Mouse (Mus musculus) heart, embryonic 11.5 days (tissue): ENCODE data around the gene Tmf1. TPM values are rescaled to one million over a fixed set of nuclear protein-coding genes. Genes with fewer than 3 reads are reported as not detected.
A peak's percentile ranks its signal among the peaks of the same experiment; 100 is the strongest.

Experiments
- ATAC-seq: fragments of 200-750 bp; cut with Nextera tagmentation; replicated peaks from 2 replicates; pipeline ENCODE4 v1.8.0; 2017; ENCODE audit warnings: moderate library complexity; ENCODE audit not compliant: insufficient number of reproducible peaks, low FRiP score, low TSS enrichment
- H3K27ac ChIP-seq: fragments of 300-500 bp; sonication (generic); 2 replicates; pipeline ENCODE4 v1.5.1; 2014; ENCODE audit warnings: mild to moderate bottlenecking, low read depth, low read length
- H3K27me3 ChIP-seq: fragments of 300-500 bp; sonication (generic); 2 replicates; pipeline ENCODE4 v1.6.1; 2014; ENCODE audit warnings: mild to moderate bottlenecking, low read length, mixed read lengths; ENCODE audit not compliant: control insufficient read depth, insufficient read depth
- H3K36me3 ChIP-seq: fragments of 300-500 bp; sonication (generic); 2 replicates; pipeline ENCODE4 v1.6.1; 2014; ENCODE audit warnings: mild to moderate bottlenecking, low read length, moderate library complexity, mixed read lengths; ENCODE audit not compliant: control insufficient read depth, insufficient read depth
- H3K4me1 ChIP-seq: fragments of 300-500 bp; sonication (generic); 2 replicates; pipeline ENCODE4 v1.6.1; 2014; ENCODE audit warnings: low read length; ENCODE audit not compliant: control insufficient read depth, insufficient read depth
- H3K4me2 ChIP-seq: fragments of 300-500 bp; sonication (generic); 2 replicates; pipeline ENCODE4 v1.6.1; 2014; ENCODE audit warnings: mild to moderate bottlenecking, moderate library complexity
- H3K4me3 ChIP-seq: fragments of 300-500 bp; sonication (generic); 2 replicates; pipeline ENCODE4 v1.5.1; 2014; ENCODE audit warnings: low read depth, low read length
- H3K9ac ChIP-seq: fragments of 300-500 bp; sonication (generic); 2 replicates; pipeline ENCODE4 v1.6.1; 2014; ENCODE audit warnings: mild to moderate bottlenecking, low read depth, low read length, moderate library complexity
- H3K9me3 ChIP-seq: fragments of 300-500 bp; sonication (generic); replicated peaks from 2 replicates; pipeline ENCODE4 v1.6.1; 2016; ENCODE audit warnings: low read length; ENCODE audit not compliant: control insufficient read depth
- WGBS: fragments of 180-500 bp; shearing (Covaris S2); extraction: QIAGEN DNeasy Blood & Tissue Kit; methylation state at CpG from one replicate; pipeline ENCODE4 v1.1.7; 2014; ENCODE audit not compliant: insufficient replicate concordance; 5-methylcytosine and 5-hydroxymethylcytosine counted together
- polyA plus RNA-seq: library from polyadenylated mRNA; unstranded; fragments of >200 nt; fragmentation: Nextera tagmentation; extraction: Ambion mirVana; gene quantifications from 2 replicates; pipeline ENCODE4 v1.2.1, GENCODE M21; 2014

Tmf1 gene
- polyA plus RNA-seq, 1 experiment from 2014 or later, result 27.3 TPM

DNA sequence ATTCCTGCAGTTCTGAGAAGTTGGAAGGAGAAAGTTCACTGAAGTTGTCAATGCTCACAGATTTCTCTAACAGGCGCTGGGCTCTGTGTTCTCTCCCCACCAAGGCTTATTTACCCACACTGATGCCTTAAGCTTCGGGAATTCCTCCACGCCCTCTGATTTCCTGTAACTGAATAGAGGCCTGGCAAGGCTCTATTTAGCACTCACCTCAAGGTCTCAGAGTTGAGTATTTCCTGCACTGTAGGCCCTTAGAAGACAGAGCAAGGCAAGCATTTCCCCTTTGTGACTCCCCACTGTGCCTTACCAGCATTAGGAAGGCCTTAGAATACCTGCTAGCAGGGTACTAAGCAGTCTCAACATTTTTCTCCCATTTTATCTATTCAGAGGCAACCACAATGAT lies 29.5 kb upstream of the Tmf1 start:
- Histone ChIP-seq H3K27me3 (no peaks in the 10 kb centered on the region), H3K9me3 (no peaks in the 10 kb centered on the region), H3K4me3 (no peak overlapping the region), H3K36me3 (no peaks in the 10 kb centered on the region), H3K9ac (no peak overlapping the region), H3K27ac (no peak overlapping the region; the same call in none of the 2 replicates), H3K4me2 (no peak overlapping the region), H3K4me1 (peaks cover 20% of the 10 kb centered on the region)
- 42% methylated on average over 3 of the region's 3 CpGs for WGBS
- no peak for ATAC-seq

DNA sequence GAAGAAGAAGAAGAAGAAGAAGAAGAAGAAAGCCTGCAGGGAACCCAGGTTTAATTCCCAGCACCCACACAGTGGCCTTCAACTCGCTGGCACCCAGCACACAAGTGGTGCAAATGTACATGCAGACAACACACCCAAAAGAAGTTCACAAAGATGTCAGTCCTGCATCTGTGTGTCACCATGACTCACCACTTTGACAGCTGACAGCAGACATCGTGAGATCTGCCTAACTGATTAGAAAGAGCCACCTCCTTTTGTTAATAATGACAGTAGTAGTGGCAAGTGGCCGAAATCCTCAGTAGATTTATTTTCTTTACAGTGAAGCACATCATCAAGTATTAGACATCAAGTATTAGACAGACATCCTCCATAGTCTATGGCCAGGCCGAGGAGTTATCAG lies 28.2 kb upstream of the Tmf1 start:
- H3K9me3 ChIP-seq, result no peaks in the 10 kb centered on the region
- no peak for ATAC-seq
- no peak overlapping the region for H3K4me2 ChIP-seq
- no peaks in the 10 kb centered on the region for H3K27me3 ChIP-seq
- 71% methylated on average over 4 of the region's 4 CpGs for whole genome bisulfite sequencing
- no peak overlapping the region for H3K9ac ChIP-seq
- no peak overlapping the region for H3K4me3 ChIP-seq
- peaks cover 13% of the 10 kb centered on the region for H3K4me1 ChIP-seq
- no peaks in the 10 kb centered on the region for H3K36me3 ChIP-seq
- no peak overlapping the region for H3K27ac ChIP-seq

DNA sequence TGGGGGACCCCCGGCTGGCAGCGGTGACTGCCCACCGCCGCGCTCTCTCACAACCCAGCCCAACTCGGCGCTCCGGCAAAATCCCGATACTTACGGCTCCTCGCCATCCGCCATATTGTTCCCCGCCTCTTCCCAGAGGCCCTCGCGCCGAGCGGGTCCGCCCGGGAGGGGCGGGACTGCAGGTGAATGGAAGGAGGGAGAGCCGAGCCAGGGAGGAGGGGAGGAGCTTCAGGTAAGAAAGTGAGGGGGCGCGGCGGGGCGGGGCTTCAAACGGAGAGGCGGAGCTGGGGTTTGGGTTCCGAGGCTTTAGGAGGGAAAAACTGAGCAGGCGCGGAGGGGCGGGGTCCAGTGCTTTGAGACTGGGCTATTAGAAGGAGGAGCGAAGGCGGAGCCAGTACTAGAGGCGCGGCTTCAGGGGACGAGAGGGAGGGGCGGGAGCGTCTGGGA lies 26.5 kb upstream of the Tmf1 start, which contains the start of gene Uba3:
Gene Uba3 (minus strand): TSS at position 209 of the 447 bp plus-strand sequence.
- Histone ChIP-seq H3K4me2 (peak within 1 kb of the TSS; percentile 82), H3K27ac (peak within 1 kb of the TSS; percentile 83), H3K36me3 (no peaks in the 10 kb centered on the region), H3K4me3 (peak within 1 kb of the TSS; percentile 89), H3K9me3 (no peaks in the 10 kb centered on the region), H3K27me3 (no peaks in the 10 kb centered on the region), H3K9ac (peak within 1 kb of the TSS; percentile 99), H3K4me1 (peaks cover 10% of the 10 kb centered on the region)
- WGBS, result under 1% methylated on average over 38 of the region's 38 CpGs
- ATAC-seq, result peak; percentile 97

DNA sequence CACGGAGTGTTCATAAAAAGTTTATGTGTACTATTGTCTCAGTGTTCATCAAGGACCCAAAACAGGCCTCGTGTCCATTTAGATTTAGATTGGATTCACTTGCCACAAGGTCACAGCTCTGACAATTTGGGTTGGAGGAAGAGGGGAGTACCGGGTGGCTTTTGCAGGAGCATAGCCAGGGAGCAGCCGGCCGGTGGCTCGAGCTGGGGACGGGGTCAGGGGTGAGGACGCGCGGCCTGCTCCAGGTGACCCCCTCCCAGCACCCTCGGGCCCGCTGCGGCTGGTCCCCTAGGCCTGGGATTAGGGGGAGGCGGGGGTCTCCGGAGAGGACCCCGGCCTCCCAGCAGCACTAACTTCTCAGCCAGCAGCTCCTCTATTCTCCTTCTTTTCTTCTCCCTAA lies 26.0 kb upstream of the Tmf1 start:
- under 1% methylated on average over 16 of the region's 16 CpGs for WGBS

DNA sequence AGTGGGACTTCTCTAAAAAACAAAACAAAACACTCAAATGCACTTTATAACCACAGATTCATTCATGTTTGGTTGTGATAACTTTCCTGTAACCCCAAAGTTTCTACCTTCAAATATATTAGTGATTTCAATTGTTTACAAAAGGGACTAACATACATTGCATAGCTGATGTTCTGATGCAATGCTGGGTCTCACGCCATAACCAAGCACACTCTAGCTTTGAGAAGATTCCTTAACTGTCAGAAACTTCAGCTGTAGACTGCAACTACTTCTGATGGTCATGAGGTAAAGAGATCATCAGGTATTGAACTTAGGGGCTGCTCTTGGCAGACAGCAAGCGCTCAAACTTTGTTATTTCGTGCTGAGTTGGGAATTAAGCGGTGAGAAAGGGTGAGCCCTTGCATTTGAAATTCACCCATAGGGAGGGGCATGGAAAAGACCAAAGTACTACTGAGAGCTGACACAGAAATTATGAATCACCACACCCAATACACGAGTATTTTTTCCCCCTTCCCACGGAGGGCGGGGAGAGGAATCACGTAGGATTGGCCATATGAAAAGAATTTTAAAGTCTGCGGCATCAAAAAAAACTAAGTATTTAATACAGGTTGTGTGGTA lies 25.4 kb upstream of the Tmf1 start:
- ATAC-seq, result no peak
- H3K4me1 ChIP-seq, result peaks cover 10% of the 10 kb centered on the region
- H3K9ac ChIP-seq, result peak overlapping the region; percentile 99
- H3K9me3 ChIP-seq, result no peaks in the 10 kb centered on the region
- H3K4me3 ChIP-seq, result peak overlapping the region; percentile 89
- no peaks in the 10 kb centered on the region for H3K27me3 ChIP-seq
- WGBS, result 21% methylated on average over 9 of the region's 9 CpGs
- peak overlapping the region; percentile 82 for H3K4me2 ChIP-seq
- peak overlapping the region; percentile 83; the same call in 1 of the 2 replicates for H3K27ac ChIP-seq
- no peaks in the 10 kb centered on the region for H3K36me3 ChIP-seq

More for the DNA sequence above, 26.0 kb upstream of the Tmf1 start:
- Histone ChIP-seq H3K36me3 (no peaks in the 10 kb centered on the region), H3K27me3 (no peaks in the 10 kb centered on the region), H3K9ac (peak overlapping the region; percentile 99), H3K4me3 (peak overlapping the region; percentile 89), H3K9me3 (no peaks in the 10 kb centered on the region), H3K27ac (peak overlapping the region; percentile 83), H3K4me2 (peak overlapping the region; percentile 82), H3K4me1 (peaks cover 10% of the 10 kb centered on the region)
- ATAC-seq, result peak; percentile 69; the same call in 1 of the 2 replicates

DNA sequence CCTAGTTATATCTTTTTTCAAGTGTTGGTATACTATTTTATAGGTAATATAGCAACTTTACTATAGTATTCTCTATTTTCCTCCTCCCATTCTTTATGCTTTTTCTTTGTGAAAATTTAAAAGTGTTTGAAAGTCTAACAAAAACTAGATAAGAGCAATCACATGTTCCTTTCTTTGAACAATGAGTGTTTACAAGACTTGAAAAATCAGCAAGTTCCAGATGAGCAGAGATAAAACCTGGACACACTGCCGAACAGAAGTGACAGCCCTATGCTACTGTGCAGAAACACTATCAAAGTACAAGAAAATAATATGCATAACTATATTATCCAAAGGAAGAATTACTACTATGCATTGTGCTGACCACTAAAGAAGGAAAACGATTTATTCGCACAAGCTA lies 23.6 kb upstream of the Tmf1 start:
- Histone ChIP-seq H3K9ac (no peak overlapping the region), H3K36me3 (peaks cover 5% of the 10 kb centered on the region), H3K4me2 (no peak overlapping the region), H3K27me3 (no peaks in the 10 kb centered on the region), H3K4me3 (no peak overlapping the region), H3K9me3 (no peaks in the 10 kb centered on the region), H3K27ac (no peak overlapping the region), H3K4me1 (peaks cover 10% of the 10 kb centered on the region)
- WGBS, result 76% methylated on average over 3 of the region's 3 CpGs
- no peak for ATAC-seq

DNA sequence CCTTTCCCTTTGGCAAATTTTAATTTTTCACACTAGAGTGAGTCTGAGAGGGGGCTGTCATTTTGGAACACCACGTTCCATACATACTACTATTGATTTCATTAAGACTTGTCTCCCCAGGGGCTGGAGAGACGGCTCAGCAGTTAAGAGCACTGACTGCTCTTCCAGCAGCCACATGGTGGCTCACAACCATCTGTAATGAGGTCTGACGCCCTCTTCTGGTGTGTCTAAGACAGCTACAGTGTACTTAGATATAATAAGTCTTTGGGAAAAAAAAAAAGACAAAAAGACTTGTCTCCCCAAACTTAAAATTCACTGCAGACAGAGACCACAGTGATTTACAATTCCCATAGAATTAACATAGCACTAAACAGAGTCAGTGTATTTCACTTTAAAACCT lies 21.5 kb upstream of the Tmf1 start:
- peaks cover 21% of the 10 kb centered on the region for H3K36me3 ChIP-seq
- H3K9me3 ChIP-seq, result no peaks in the 10 kb centered on the region
- H3K4me2 ChIP-seq, result no peak overlapping the region
- H3K9ac ChIP-seq, result no peak overlapping the region
- H3K4me3 ChIP-seq, result no peak overlapping the region
- no peaks in the 10 kb centered on the region for H3K27me3 ChIP-seq
- 67% methylated on average over 3 of the region's 3 CpGs for WGBS
- ATAC-seq, result no peak
- peaks cover 10% of the 10 kb centered on the region for H3K4me1 ChIP-seq
- no peak overlapping the region for H3K27ac ChIP-seq

DNA sequence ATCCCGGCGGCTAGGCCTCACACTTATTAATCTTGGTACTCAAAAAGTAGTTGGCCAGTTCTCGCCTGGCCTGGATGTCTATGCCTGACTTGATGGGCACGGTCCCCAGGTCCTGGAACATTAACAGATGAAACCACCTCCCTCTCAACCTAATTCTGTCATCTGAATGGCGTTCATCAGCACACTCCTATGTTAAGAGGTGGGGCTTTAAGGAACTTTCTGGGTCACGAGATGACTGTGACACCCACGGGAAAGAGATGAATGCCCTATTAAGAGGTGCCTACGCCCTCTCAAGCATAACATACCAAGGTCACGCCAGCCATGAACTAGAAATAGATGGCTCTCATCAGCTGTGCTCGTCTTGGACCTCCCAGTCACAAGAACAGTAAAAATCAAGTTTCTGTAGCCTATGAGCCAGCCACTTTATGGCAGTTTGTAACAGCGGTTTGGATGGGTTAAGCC lies 476 bp upstream of the Tmf1 start:
- WGBS, result 10% methylated on average over 11 of the region's 11 CpGs
- Histone ChIP-seq H3K4me2 (peak overlapping the region; percentile 70), H3K4me1 (peaks cover 12% of the 10 kb centered on the region; the same call in 1 of the 2 replicates), H3K9me3 (no peaks in the 10 kb centered on the region), H3K27ac (peak overlapping the region; percentile 87), H3K36me3 (peaks cover 7% of the 10 kb centered on the region), H3K9ac (peak overlapping the region; percentile 93), H3K4me3 (peak overlapping the region; percentile 93), H3K27me3 (no peaks in the 10 kb centered on the region)
- peak; percentile 18 for ATAC-seq

DNA sequence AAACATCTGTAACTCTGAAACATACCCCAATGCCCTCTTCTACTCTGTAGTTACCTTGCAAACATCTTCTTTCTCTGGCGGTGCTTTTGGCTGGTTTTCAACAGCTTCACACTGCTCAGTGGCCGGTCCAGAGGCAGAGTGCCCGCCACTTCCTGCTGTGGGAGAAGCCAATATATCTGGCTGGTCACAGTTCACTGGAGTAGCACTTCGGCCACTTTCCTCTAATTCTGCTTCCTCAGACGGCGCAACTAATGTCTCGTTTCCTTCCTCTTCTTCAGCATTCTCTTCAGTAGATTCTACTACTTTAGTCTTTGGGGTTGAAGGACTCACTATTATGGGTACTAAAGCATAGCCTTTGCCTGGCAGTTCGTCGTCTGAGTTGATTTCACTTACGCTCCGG lies 3.2 kb downstream of the Tmf1 start:
- no peaks in the 10 kb centered on the region for H3K9me3 ChIP-seq
- H3K4me1 ChIP-seq, result peaks cover 12% of the 10 kb centered on the region; the same call in 1 of the 2 replicates
- no peak overlapping the region for H3K9ac ChIP-seq
- no peak overlapping the region for H3K4me3 ChIP-seq
- no peak overlapping the region for H3K4me2 ChIP-seq
- WGBS, result 81% methylated on average over 11 of the region's 11 CpGs
- no peak for ATAC-seq
- peaks cover 15% of the 10 kb centered on the region for H3K36me3 ChIP-seq
- H3K27me3 ChIP-seq, result no peaks in the 10 kb centered on the region
- H3K27ac ChIP-seq, result no peak overlapping the region
